Mouse (Mus musculus): Measurements from ENCODE around the gene Cd22.

DNA sequence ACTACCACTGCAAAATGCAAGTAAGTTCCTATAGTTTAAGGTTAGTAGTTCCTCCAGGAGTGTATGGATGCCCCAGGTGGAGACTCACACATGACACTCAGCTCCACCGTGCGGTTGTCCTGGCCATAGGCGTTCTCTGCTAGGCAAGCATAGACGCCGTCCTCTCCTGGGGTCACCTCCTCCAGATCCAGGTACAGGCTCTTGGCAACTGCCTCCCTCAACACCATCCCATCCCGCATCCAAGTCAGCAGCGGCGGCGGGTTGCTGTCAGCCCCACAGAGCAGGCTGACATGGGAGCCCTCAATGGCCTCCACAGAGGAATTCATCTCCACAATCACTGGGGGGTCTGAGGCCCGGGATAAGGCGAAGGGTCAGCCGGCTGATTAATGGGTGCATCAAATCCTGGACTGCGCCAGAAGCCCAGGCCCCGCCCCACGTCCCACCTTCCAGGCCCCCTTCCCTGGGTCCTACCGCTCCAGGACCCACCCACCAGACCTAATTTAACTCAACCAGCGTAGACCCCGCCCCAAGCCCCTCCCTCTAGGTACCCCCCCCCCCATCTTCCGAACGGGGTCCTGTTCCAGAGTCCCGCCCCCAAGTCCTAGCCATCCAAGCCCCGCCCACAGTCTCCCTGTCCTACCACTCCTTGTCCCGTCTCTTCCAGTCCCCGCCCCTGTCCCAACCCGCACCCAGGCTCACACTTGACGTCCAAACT is 28.3 kb upstream of the Cd22 start:
- TF ChIP-seq CTCF (IDR thresholded peaks at IDR 0.05; ENCODE audit: borderline replicate concordance, extremely low read depth, insufficient read depth, insufficient read length): no peak
- TF ChIP-seq POLR2A (IDR thresholded peaks at IDR 0.05; ENCODE audit: borderline replicate concordance, extremely low read depth, insufficient read depth, insufficient read length, poor library complexity, severe bottlenecking): no peak
